Mouse (Mus musculus) retina, embryonic 14.5 days (tissue): ENCODE results near the gene Mllt3.

Experiments
- DNase-seq: peaks from one replicate; pipeline ENCODE4 v3.0.0-alpha.2; 2015; ENCODE audit warnings: low spot score

The Mllt3 gene

GRCm38 (mm10) chr4:87774515-87774914 is 258.6 kb downstream of the Mllt3 start:
- DNase-seq = no peak

GRCm38 (mm10) chr4:87767711-87768561 is 265.2 kb downstream of the Mllt3 start:
- peak; percentile 18 for DNase-seq

- no peak for DNase-seq
Measured at GRCm38 (mm10) chr4:87765729-87766128, 267.4 kb downstream of the Mllt3 start.

- DNase-seq = no peak
Measured at GRCm38 (mm10) chr4:87761075-87761474, 272.1 kb downstream of the Mllt3 start.

- no peak for DNase-seq
Measured at GRCm38 (mm10) chr4:87760297-87760696, 272.9 kb downstream of the Mllt3 start.

GRCm38 (mm10) chr4:87759625-87760024 is 273.5 kb downstream of the Mllt3 start:
- DNase-seq = no peak

- DNase-seq = no peak
Measured at GRCm38 (mm10) chr4:87759110-87759509, 274.1 kb downstream of the Mllt3 start.

- no peak for DNase-seq
Measured at GRCm38 (mm10) chr4:87751515-87751864, 281.7 kb downstream of the Mllt3 start.

- DNase-seq = no peak
Measured at GRCm38 (mm10) chr4:87750856-87751514, 282.2 kb downstream of the Mllt3 start.

GRCm38 (mm10) chr4:87749532-87750234 is 283.5 kb downstream of the Mllt3 start:
- DNase-seq = no peak

GRCm38 (mm10) chr4:87745016-87745645 is 288.0 kb downstream of the Mllt3 start:
- DNase-seq = no peak

- peak; percentile 40 for DNase-seq
Measured at GRCm38 (mm10) chr4:87739524-87740128, 293.5 kb downstream of the Mllt3 start.

- no peak for DNase-seq
Measured at GRCm38 (mm10) chr4:87739104-87739503, 294.1 kb downstream of the Mllt3 start.

GRCm38 (mm10) chr4:87737201-87737806 is 295.9 kb downstream of the Mllt3 start:
- DNase-seq = no peak

GRCm38 (mm10) chr4:87736779-87737178 is 296.4 kb downstream of the Mllt3 start:
- DNase-seq = no peak

GRCm38 (mm10) chr4:87731118-87731672 is 302.0 kb downstream of the Mllt3 start:
- no peak for DNase-seq

- no peak for DNase-seq
Measured at GRCm38 (mm10) chr4:87728581-87728980, 304.6 kb downstream of the Mllt3 start.

GRCm38 (mm10) chr4:87723448-87723847 is 309.7 kb downstream of the Mllt3 start:
- peak; percentile 48 for DNase-seq
